Mouse (Mus musculus) MEL (cell line): ENCODE measurements at regions not wholly inside any gene's neighbourhood (a gene's known extent, or its start where the extent isn't known, plus 50 kb on each side); places are given as distances from the start of the nearest gene placed in this dataset.

Experiments used
- CTCF ChIP-seq, 3 experiments: IDR thresholded peaks in 2 of 3; conservative IDR thresholded peaks in 1 of 3; 2 replicates each; pipeline ENCODE4 v1.5.1; 2011 to 2012; ENCODE audit warnings: low read length in 3 of 3, low read depth in 2 of 3, mild to moderate bottlenecking in 2 of 3, improper control_type of control experiment in 1 of 3, inconsistent platforms in 1 of 3, mixed read lengths in 1 of 3, moderate library complexity in 1 of 3; ENCODE audit not compliant: control insufficient read depth in 1 of 3, insufficient read depth in 1 of 3, poor library complexity in 1 of 3, severe bottlenecking in 1 of 3
- EP300 ChIP-seq, 2 experiments: IDR thresholded peaks; 2 replicates each; pipeline ENCODE4 v1.6.1; 2011; ENCODE audit warnings: improper control_type of control experiment in 2 of 2, low read length in 2 of 2, low read depth in 1 of 2, mild to moderate bottlenecking in 1 of 2
- JUND ChIP-seq: IDR thresholded peaks from 2 replicates; pipeline ENCODE4 v1.6.1; 2011; ENCODE audit warnings: low read depth, mild to moderate bottlenecking, improper control_type of control experiment, low read length
- MAFK ChIP-seq: IDR thresholded peaks from 2 replicates; pipeline ENCODE4 v1.6.1; 2011; ENCODE audit warnings: low read depth, mild to moderate bottlenecking, low read length, improper control_type of control experiment, borderline replicate concordance
- MAX ChIP-seq: IDR thresholded peaks from 2 replicates; pipeline ENCODE4 v1.6.1; 2011; ENCODE audit warnings: low read length, improper control_type of control experiment
- MAZ ChIP-seq: IDR thresholded peaks from 2 replicates; pipeline ENCODE4 v1.6.1; 2012; ENCODE audit warnings: low read depth, mild to moderate bottlenecking, inconsistent platforms, low read length, improper control_type of control experiment
- MEF2A ChIP-seq: IDR thresholded peaks from 2 replicates; pipeline ENCODE4 v1.6.1; 2014; ENCODE audit warnings: low read depth, mild to moderate bottlenecking, inconsistent platforms, low read length, improper control_type of control experiment; ENCODE audit not compliant: poor library complexity, insufficient replicate concordance, severe bottlenecking; ENCODE audit errors: extremely low read depth
- NRF1 ChIP-seq: IDR thresholded peaks from 2 replicates; pipeline ENCODE4 v1.6.1; 2014; ENCODE audit warnings: low read depth, mild to moderate bottlenecking, inconsistent platforms, low read length, improper control_type of control experiment, moderate library complexity; ENCODE audit not compliant: poor library complexity, insufficient read depth, severe bottlenecking
- POLR2A ChIP-seq, 2 experiments: IDR thresholded peaks; 2 replicates each; pipeline ENCODE4 v1.6.1; 2011 to 2012; ENCODE audit warnings: low read length in 2 of 2, mild to moderate bottlenecking in 2 of 2, control low read depth in 1 of 2, improper control_type of control experiment in 1 of 2, low read depth in 1 of 2, moderate library complexity in 1 of 2; ENCODE audit not compliant: control insufficient read depth in 1 of 2, insufficient read depth in 1 of 2, poor library complexity in 1 of 2
- POLR2AphosphoS2 ChIP-seq: IDR thresholded peaks from 2 replicates; pipeline ENCODE4 v1.6.1; 2011; ENCODE audit warnings: low read length, improper control_type of control experiment
- RAD21 ChIP-seq: IDR thresholded peaks from 2 replicates; pipeline ENCODE4 v1.6.1; 2011; ENCODE audit warnings: mild to moderate bottlenecking, low read depth, low read length, improper control_type of control experiment
- RCOR1 ChIP-seq: IDR thresholded peaks from 2 replicates; pipeline ENCODE4 v1.6.1; 2012; ENCODE audit warnings: low read depth, mild to moderate bottlenecking, inconsistent platforms, low read length, improper control_type of control experiment
- USF1 ChIP-seq: IDR thresholded peaks from 2 replicates; pipeline ENCODE4 v1.6.1; 2014; ENCODE audit warnings: low read depth, mild to moderate bottlenecking, inconsistent platforms, low read length, improper control_type of control experiment, moderate library complexity
- ZMIZ1 ChIP-seq: IDR thresholded peaks from 2 replicates; pipeline ENCODE4 v1.6.1; 2012; ENCODE audit warnings: low read depth, mild to moderate bottlenecking, inconsistent platforms, low read length, improper control_type of control experiment, moderate library complexity

GRCm38 (mm10) chr3:151153340-151153739 lies 284.3 kb upstream of the Adgrl4 start:
- no peak for TF ChIP-seq RCOR1
- TF ChIP-seq EP300 (IDR thresholded peaks at IDR 0.05; ENCODE audit: low read depth in 1 of 2, low read length in 2 of 2): no peak
- TF ChIP-seq POLR2A (IDR thresholded peaks at IDR 0.05; ENCODE audit: control insufficient read depth in 1 of 2, insufficient read depth in 1 of 2, low read depth in 1 of 2, low read length in 2 of 2, poor library complexity in 1 of 2): no peak
- TF ChIP-seq CTCF (IDR thresholded peaks at IDR 0.05 in 2 of 3, conservative IDR thresholded peaks at IDR 0.05 in 1 of 3; ENCODE audit: control insufficient read depth in 1 of 3, insufficient read depth in 1 of 3, low read depth in 2 of 3, low read length in 3 of 3, poor library complexity in 1 of 3, severe bottlenecking in 1 of 3): no peak
- TF ChIP-seq POLR2AphosphoS2: no peak
- TF ChIP-seq ZMIZ1: no peak
- TF ChIP-seq MEF2A: no peak
- no peak for TF ChIP-seq USF1
- no peak for TF ChIP-seq MAX
- no peak for TF ChIP-seq MAFK
- no peak for TF ChIP-seq RAD21
- TF ChIP-seq NRF1: no peak
- no peak for TF ChIP-seq MAZ
- no peak for TF ChIP-seq JUND
